Mouse (Mus musculus): ENCODE data around the gene Lrba. TPM values are rescaled to one million over a fixed set of nuclear protein-coding genes. Genes with fewer than 3 reads are reported as not detected.
A peak's percentile ranks its signal among the peaks of the same experiment; 100 is the strongest.

Lrba gene
- polyA plus RNA-seq, 1 experiment from 2014 or later: 9.3 TPM

- 93% methylated on average over 12 of the region's 12 CpGs for WGBS
- Histone ChIP-seq H3K4me1 (replicated peaks) (peaks cover 18% of the 10 kb centered on the region), H3K4me2 (no peak overlapping the region), H3K9ac (replicated peaks) (no peak overlapping the region), H3K36me3 (peaks cover 10% of the 10 kb centered on the region), H3K27me3 (no peaks in the 10 kb centered on the region), H3K9me3 (no peaks in the 10 kb centered on the region), H3K4me3 (replicated peaks) (no peak overlapping the region), H3K27ac (no peak overlapping the region)
- ATAC-seq (ENCODE audit: insufficient number of reproducible peaks, insufficient read depth, low FRiP score, low TSS enrichment, low read depth): no peak
Observed at GRCm38 (mm10) chr3:86786280-86786679, 561.8 kb downstream of the Lrba start.

GRCm38 (mm10) chr3:86786845-86787351 is 562.4 kb downstream of the Lrba start:
- Histone ChIP-seq H3K27ac (peak overlapping the region; percentile 41; the same call in 1 of the 2 replicates), H3K9ac (replicated peaks) (no peak overlapping the region)
- 0 out of 2 replicates have a peak, but pooled peaks have one; percentile 21 for ATAC-seq (ENCODE audit: insufficient number of reproducible peaks, insufficient read depth, low FRiP score, low TSS enrichment, low read depth)

DNA sequence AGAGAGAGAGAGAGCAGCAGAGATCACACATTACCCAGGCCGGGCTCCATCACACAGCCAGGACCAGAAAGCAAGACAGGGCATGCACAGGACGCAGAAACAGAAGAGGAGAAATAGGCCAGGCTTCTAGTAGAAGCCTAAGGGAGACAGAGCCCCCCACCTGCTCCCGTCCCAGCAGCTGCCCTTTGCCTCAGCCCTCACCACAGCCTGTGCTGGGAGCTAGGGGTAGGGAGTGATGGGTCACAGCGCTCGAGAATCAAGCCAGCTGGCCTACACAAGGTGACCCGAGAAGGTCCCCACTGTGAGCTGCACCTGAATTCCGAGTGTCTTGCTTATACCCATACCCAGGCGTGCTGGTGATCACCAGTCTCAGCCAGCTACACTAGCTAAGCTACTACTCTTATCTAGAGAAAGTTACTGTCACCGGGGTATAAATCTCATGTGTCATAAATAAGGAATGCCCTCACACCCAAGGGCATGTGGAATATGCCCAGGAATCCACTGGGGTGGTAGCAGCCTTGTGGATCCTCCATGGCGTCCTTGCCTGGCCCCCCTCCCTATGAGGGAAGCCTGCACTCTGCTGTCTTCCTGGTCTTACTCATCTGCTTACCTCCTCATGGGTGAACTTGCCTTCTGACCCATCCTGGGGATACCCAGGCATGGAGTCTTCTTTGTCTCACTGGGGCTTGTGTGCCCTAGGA is 563.1 kb downstream of the Lrba start:
- ATAC-seq (ENCODE audit: insufficient number of reproducible peaks, insufficient read depth, low FRiP score, low TSS enrichment, low read depth): no peak
- H3K4me2 ChIP-seq: no peak overlapping the region
- no peak overlapping the region for H3K4me3 ChIP-seq (replicated peaks)
- H3K9ac ChIP-seq (replicated peaks): 0 out of 2 replicates have a peak overlapping the region, but pooled peaks have one; percentile 9
- H3K27me3 ChIP-seq: no peaks in the 10 kb centered on the region
- H3K27ac ChIP-seq: peak overlapping the region; percentile 41; the same call in 1 of the 2 replicates
- peaks cover 10% of the 10 kb centered on the region; the same call in 1 of the 2 replicates for H3K36me3 ChIP-seq
- H3K9me3 ChIP-seq: no peaks in the 10 kb centered on the region
- WGBS: 77% methylated on average over 10 of the region's 10 CpGs
- H3K4me1 ChIP-seq (replicated peaks): peaks cover 18% of the 10 kb centered on the region

More at GRCm38 (mm10) chr3:86786845-86787351, 562.4 kb downstream of the Lrba start:
- H3K9me3 ChIP-seq: no peaks in the 10 kb centered on the region
- peaks cover 18% of the 10 kb centered on the region for H3K4me1 ChIP-seq (replicated peaks)
- H3K27me3 ChIP-seq: no peaks in the 10 kb centered on the region
- 64% methylated on average over 11 of the region's 11 CpGs for WGBS
- H3K36me3 ChIP-seq: peaks cover 10% of the 10 kb centered on the region; the same call in 1 of the 2 replicates
- no peak overlapping the region for H3K4me2 ChIP-seq
- no peak overlapping the region for H3K4me3 ChIP-seq (replicated peaks)

GRCm38 (mm10) chr3:86788711-86789110 is 564.2 kb downstream of the Lrba start:
- no peaks in the 10 kb centered on the region for H3K9me3 ChIP-seq
- no peak overlapping the region for H3K4me3 ChIP-seq (replicated peaks)
- H3K36me3 ChIP-seq: peaks cover 5% of the 10 kb centered on the region; the same call in 1 of the 2 replicates
- no peak overlapping the region for H3K27ac ChIP-seq
- no peak overlapping the region for H3K4me2 ChIP-seq
- no peak overlapping the region for H3K9ac ChIP-seq (replicated peaks)
- no peaks in the 10 kb centered on the region for H3K27me3 ChIP-seq
- no peak for ATAC-seq (ENCODE audit: insufficient number of reproducible peaks, insufficient read depth, low FRiP score, low TSS enrichment, low read depth)
- WGBS: 49% methylated on average over 6 of the region's 6 CpGs
- H3K4me1 ChIP-seq (replicated peaks): peaks cover 18% of the 10 kb centered on the region

DNA sequence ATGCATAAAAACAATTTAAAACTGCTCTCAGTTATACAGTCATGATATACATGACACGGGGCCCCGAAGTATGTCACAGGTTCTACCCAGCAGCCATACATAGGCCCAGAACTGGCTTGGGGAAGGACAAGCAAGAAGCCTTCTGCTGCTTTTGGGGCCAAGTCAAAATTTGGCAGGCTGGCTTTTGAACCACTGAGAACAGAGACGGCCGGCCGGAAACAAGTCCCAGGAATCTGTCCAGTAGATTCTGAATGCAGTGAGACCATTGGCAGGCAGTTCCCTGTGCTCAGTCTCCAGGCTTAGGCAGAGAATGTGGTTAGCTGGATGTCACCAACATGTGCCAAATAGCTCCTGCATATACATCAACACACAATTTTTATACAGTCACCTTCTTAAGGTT is 565.3 kb downstream of the Lrba start:
- no peaks in the 10 kb centered on the region for H3K27me3 ChIP-seq
- 0 out of 2 replicates have a peak overlapping the region, but pooled peaks have one; percentile 12 for H3K27ac ChIP-seq
- H3K36me3 ChIP-seq: no peaks in the 10 kb centered on the region
- H3K9me3 ChIP-seq: no peaks in the 10 kb centered on the region
- no peak for ATAC-seq (ENCODE audit: insufficient number of reproducible peaks, insufficient read depth, low FRiP score, low TSS enrichment, low read depth)
- peaks cover 18% of the 10 kb centered on the region for H3K4me1 ChIP-seq (replicated peaks)
- 98% methylated on average over 5 of the region's 5 CpGs for WGBS
- H3K4me2 ChIP-seq: no peak overlapping the region
- no peak overlapping the region for H3K4me3 ChIP-seq (replicated peaks)
- H3K9ac ChIP-seq (replicated peaks): no peak overlapping the region

DNA sequence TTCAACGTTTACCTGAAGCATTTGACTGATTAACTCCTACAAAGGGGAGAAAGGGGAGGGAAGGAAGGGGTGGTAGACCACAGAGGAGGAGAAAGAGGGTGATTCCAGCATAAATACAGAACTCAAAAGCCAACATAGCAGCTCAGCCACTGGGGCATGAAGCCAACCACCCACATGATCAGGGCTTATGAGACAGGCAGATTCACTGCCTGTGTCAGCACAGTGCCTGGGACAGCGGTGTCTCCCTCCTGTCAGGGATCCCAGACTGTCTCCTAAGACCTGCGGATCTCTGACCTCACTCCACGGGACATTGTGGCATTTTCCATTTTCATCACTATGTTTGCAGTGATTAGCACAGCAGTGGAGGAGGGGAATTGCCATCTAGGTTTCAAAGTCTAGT is 568.8 kb downstream of the Lrba start:
- H3K9ac ChIP-seq (replicated peaks): no peak overlapping the region
- H3K4me1 ChIP-seq (replicated peaks): 0 out of 2 replicates have a peak, but pooled peaks cover 12% of the 10 kb centered on the region
- ATAC-seq (ENCODE audit: insufficient number of reproducible peaks, insufficient read depth, low FRiP score, low TSS enrichment, low read depth): no peak
- H3K36me3 ChIP-seq: no peaks in the 10 kb centered on the region
- peak overlapping the region; percentile 23; the same call in 1 of the 2 replicates for H3K27ac ChIP-seq
- WGBS: 82% methylated on average over 4 of the region's 4 CpGs
- no peaks in the 10 kb centered on the region for H3K27me3 ChIP-seq
- no peaks in the 10 kb centered on the region for H3K9me3 ChIP-seq
- no peak overlapping the region for H3K4me2 ChIP-seq
- no peak overlapping the region for H3K4me3 ChIP-seq (replicated peaks)

GRCm38 (mm10) chr3:86793720-86794191 is 569.3 kb downstream of the Lrba start:
- H3K4me2 ChIP-seq: no peak overlapping the region
- no peaks in the 10 kb centered on the region for H3K9me3 ChIP-seq
- no peaks in the 10 kb centered on the region for H3K27me3 ChIP-seq
- H3K9ac ChIP-seq (replicated peaks): no peak overlapping the region
- H3K4me1 ChIP-seq (replicated peaks): 0 out of 2 replicates have a peak, but pooled peaks cover 12% of the 10 kb centered on the region
- WGBS: 54% methylated on average over 1 of the region's 1 CpGs
- no peak overlapping the region for H3K27ac ChIP-seq
- no peak overlapping the region for H3K4me3 ChIP-seq (replicated peaks)
- no peak for ATAC-seq (ENCODE audit: insufficient number of reproducible peaks, insufficient read depth, low FRiP score, low TSS enrichment, low read depth)
- H3K36me3 ChIP-seq: no peaks in the 10 kb centered on the region

DNA sequence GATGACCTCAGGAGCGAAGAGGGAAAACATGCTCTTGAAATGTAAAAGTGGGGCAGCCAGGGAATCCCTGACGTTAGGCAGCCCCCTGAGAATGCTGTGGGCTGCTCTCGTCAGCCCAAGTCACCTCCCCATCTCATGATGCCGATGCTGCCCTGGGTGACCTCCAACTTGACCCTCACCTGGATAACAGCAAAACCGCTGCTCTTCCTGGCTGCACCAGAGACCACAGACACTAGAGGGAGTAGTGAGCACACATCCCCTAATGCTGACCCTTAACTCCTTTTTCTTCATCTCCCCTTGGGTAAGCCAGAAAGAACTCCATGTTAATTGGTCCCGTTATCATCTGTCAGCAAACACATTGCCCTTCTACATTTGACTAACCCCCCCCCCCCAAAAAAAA is 572.2 kb downstream of the Lrba start:
- WGBS: 38% methylated on average over 6 of the region's 6 CpGs
- H3K27ac ChIP-seq: no peak overlapping the region
- no peak overlapping the region for H3K4me3 ChIP-seq (replicated peaks)
- ATAC-seq (ENCODE audit: insufficient number of reproducible peaks, insufficient read depth, low FRiP score, low TSS enrichment, low read depth): no peak
- no peaks in the 10 kb centered on the region for H3K36me3 ChIP-seq
- H3K4me1 ChIP-seq (replicated peaks): peaks cover 24% of the 10 kb centered on the region
- H3K4me2 ChIP-seq: no peak overlapping the region
- H3K27me3 ChIP-seq: no peaks in the 10 kb centered on the region
- no peaks in the 10 kb centered on the region for H3K9me3 ChIP-seq
- no peak overlapping the region for H3K9ac ChIP-seq (replicated peaks)

- no peaks in the 10 kb centered on the region for H3K9me3 ChIP-seq
- WGBS: 74% methylated on average over 13 of the region's 13 CpGs
- no peaks in the 10 kb centered on the region for H3K36me3 ChIP-seq
- H3K4me2 ChIP-seq: no peak overlapping the region
- no peak overlapping the region for H3K9ac ChIP-seq (replicated peaks)
- no peak overlapping the region for H3K4me3 ChIP-seq (replicated peaks)
- no peaks in the 10 kb centered on the region for H3K27me3 ChIP-seq
- no peak overlapping the region for H3K27ac ChIP-seq
- ATAC-seq (ENCODE audit: insufficient number of reproducible peaks, insufficient read depth, low FRiP score, low TSS enrichment, low read depth): no peak
- H3K4me1 ChIP-seq (replicated peaks): peaks cover 24% of the 10 kb centered on the region
Observed at GRCm38 (mm10) chr3:86797871-86798460, 573.5 kb downstream of the Lrba start.

DNA sequence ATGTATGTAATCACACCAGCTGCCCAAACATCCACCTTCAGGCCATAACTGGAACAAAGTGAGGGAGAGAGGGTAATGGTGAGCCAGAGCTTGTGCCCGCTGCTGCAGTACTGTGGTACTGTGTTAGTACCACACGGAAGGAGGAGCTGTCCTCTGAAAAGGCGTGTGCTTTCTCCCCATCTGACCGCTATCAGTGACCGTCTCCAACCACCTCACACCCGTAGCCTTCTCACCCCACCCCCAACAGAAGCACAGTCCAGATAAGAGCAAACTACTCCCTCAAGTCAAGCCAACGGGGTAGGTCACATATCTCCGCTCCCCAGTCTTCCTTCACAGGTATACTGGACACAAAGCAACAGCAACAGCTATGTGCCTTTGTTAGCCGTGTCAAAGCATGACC is 574.6 kb downstream of the Lrba start:
- ATAC-seq (ENCODE audit: insufficient number of reproducible peaks, insufficient read depth, low FRiP score, low TSS enrichment, low read depth): peak; percentile 37; the same call in 1 of the 2 replicates
- H3K9me3 ChIP-seq: no peaks in the 10 kb centered on the region
- H3K4me2 ChIP-seq: no peak overlapping the region
- H3K36me3 ChIP-seq: no peaks in the 10 kb centered on the region
- H3K27ac ChIP-seq: peak overlapping the region; percentile 20; the same call in 1 of the 2 replicates
- peaks cover 24% of the 10 kb centered on the region for H3K4me1 ChIP-seq (replicated peaks)
- no peaks in the 10 kb centered on the region for H3K27me3 ChIP-seq
- no peak overlapping the region for H3K9ac ChIP-seq (replicated peaks)
- 90% methylated on average over 9 of the region's 9 CpGs for WGBS
- H3K4me3 ChIP-seq (replicated peaks): no peak overlapping the region

- Histone ChIP-seq H3K9me3 (no peaks in the 10 kb centered on the region), H3K4me2 (no peak overlapping the region), H3K27ac (no peak overlapping the region), H3K36me3 (no peaks in the 10 kb centered on the region), H3K9ac (replicated peaks) (no peak overlapping the region), H3K27me3 (no peaks in the 10 kb centered on the region), H3K4me3 (replicated peaks) (no peak overlapping the region), H3K4me1 (replicated peaks) (peaks cover 24% of the 10 kb centered on the region)
- 89% methylated on average over 8 of the region's 8 CpGs for WGBS
- ATAC-seq (ENCODE audit: insufficient number of reproducible peaks, insufficient read depth, low FRiP score, low TSS enrichment, low read depth): no peak
Observed at GRCm38 (mm10) chr3:86800841-86801240, 576.4 kb downstream of the Lrba start.
